Mouse (Mus musculus) forebrain, embryonic 14.5 days (tissue): ENCODE measurements at regions not wholly inside any gene's neighbourhood (a gene's known extent, or its start where the extent isn't known, plus 50 kb on each side); places are given as distances from the start of the nearest gene placed in this dataset.

ENCODE experiments used
- ATAC-seq: fragments of 200-750 bp; cut with Nextera tagmentation; 2 replicates; pipeline ENCODE4 v1.8.0; 2017; ENCODE audit warnings: mild to moderate bottlenecking, moderate library complexity
- DNase-seq: peaks from one replicate; pipeline ENCODE4 v3.0.0-alpha.2; 2015; ENCODE audit warnings: low spot score
- H3K27ac ChIP-seq: fragments of 300-500 bp; sonication (generic); 2 replicates; pipeline ENCODE4 v1.5.1; 2014; ENCODE audit warnings: low read depth, mild to moderate bottlenecking, control low read depth, low read length, moderate library complexity
- H3K27me3 ChIP-seq: fragments of 300-500 bp; sonication (generic); replicated peaks from 2 replicates; pipeline ENCODE4 v1.6.1; 2014; ENCODE audit warnings: low read length, control low read depth, mixed read lengths; ENCODE audit not compliant: control insufficient read depth, insufficient read depth
- H3K36me3 ChIP-seq: fragments of 300-500 bp; sonication (generic); 2 replicates; pipeline ENCODE4 v1.6.1; 2014; ENCODE audit warnings: low read length, control low read depth; ENCODE audit not compliant: control insufficient read depth, insufficient read depth
- H3K4me1 ChIP-seq: fragments of 300-500 bp; sonication (generic); 2 replicates; pipeline ENCODE4 v1.6.1; 2014; ENCODE audit warnings: antibody characterized with exemption, low read length, control low read depth; ENCODE audit not compliant: control insufficient read depth, insufficient read depth
- H3K4me2 ChIP-seq: fragments of 300-500 bp; sonication (generic); 2 replicates; pipeline ENCODE4 v1.6.1; 2014; ENCODE audit warnings: mild to moderate bottlenecking, control low read depth, low read length
- H3K4me3 ChIP-seq: fragments of 300-500 bp; sonication (generic); 2 replicates; pipeline ENCODE4 v1.5.1; 2014; ENCODE audit warnings: low read depth, low read length, control low read depth
- H3K9ac ChIP-seq: fragments of 300-500 bp; sonication (generic); 2 replicates; pipeline ENCODE4 v1.6.1; 2014; ENCODE audit warnings: mild to moderate bottlenecking, low read length, control low read depth, moderate library complexity
- H3K9me3 ChIP-seq: fragments of 300-500 bp; sonication (generic); replicated peaks from 2 replicates; pipeline ENCODE4 v1.6.1; 2016; ENCODE audit warnings: low read length, control low read depth, mixed read lengths; ENCODE audit not compliant: control insufficient read depth
- WGBS: fragments of 180-500 bp; shearing (Covaris S2); extraction: QIAGEN DNeasy Blood & Tissue Kit; methylation state at CpG from one replicate; pipeline ENCODE4 v1.1.7; 2014; 5-methylcytosine and 5-hydroxymethylcytosine counted together

- Histone ChIP-seq H3K9me3 (no peaks in the 10 kb centered on the region), H3K9ac (no peak overlapping the region), H3K36me3 (no peaks in the 10 kb centered on the region), H3K4me2 (no peak overlapping the region), H3K4me3 (no peak overlapping the region), H3K27ac (no peak overlapping the region), H3K4me1 (no peaks in the 10 kb centered on the region), H3K27me3 (no peaks in the 10 kb centered on the region)
- ATAC-seq: no peak
- DNase-seq: no peak
- WGBS: 89% methylated on average over 4 of the region's 4 CpGs
Observed at GRCm38 (mm10) chr19:35890191-35890590, 167.1 kb downstream of the Htr7 start.

- Histone ChIP-seq H3K27ac (no peak overlapping the region), H3K4me3 (no peak overlapping the region), H3K4me2 (no peak overlapping the region), H3K27me3 (no peaks in the 10 kb centered on the region), H3K36me3 (no peaks in the 10 kb centered on the region), H3K9ac (no peak overlapping the region), H3K4me1 (no peaks in the 10 kb centered on the region), H3K9me3 (no peaks in the 10 kb centered on the region)
- 88% methylated on average over 5 of the region's 5 CpGs for WGBS
- ATAC-seq (no peak), DNase-seq (no peak)
Observed at GRCm38 (mm10) chr19:35886270-35886669, 171.0 kb downstream of the Htr7 start.

- Histone ChIP-seq H3K4me1 (no peaks in the 10 kb centered on the region), H3K27ac (no peak overlapping the region), H3K36me3 (no peaks in the 10 kb centered on the region), H3K4me3 (no peak overlapping the region), H3K9ac (no peak overlapping the region), H3K4me2 (no peak overlapping the region), H3K27me3 (no peaks in the 10 kb centered on the region), H3K9me3 (no peaks in the 10 kb centered on the region)
- ATAC-seq (no peak), DNase-seq (peak; percentile 11)
- WGBS: 90% methylated on average over 13 of the region's 13 CpGs
Observed at GRCm38 (mm10) chr19:35881810-35882485, 175.4 kb downstream of the Htr7 start.

- DNase-seq (no peak), ATAC-seq (no peak)
- H3K27me3 ChIP-seq: no peaks in the 10 kb centered on the region
- no peaks in the 10 kb centered on the region for H3K4me1 ChIP-seq
- no peaks in the 10 kb centered on the region for H3K36me3 ChIP-seq
- WGBS: 79% methylated on average over 1 of the region's 1 CpGs
- no peak overlapping the region for H3K4me3 ChIP-seq
- H3K27ac ChIP-seq: no peak overlapping the region
- no peak overlapping the region for H3K4me2 ChIP-seq
- H3K9me3 ChIP-seq: no peaks in the 10 kb centered on the region
- no peak overlapping the region for H3K9ac ChIP-seq
Observed at GRCm38 (mm10) chr19:35875464-35875863, 181.8 kb downstream of the Htr7 start.

- no peak for ATAC-seq
- H3K27me3 ChIP-seq: no peaks in the 10 kb centered on the region
- 84% methylated on average over 4 of the region's 4 CpGs for WGBS
Observed at GRCm38 (mm10) chr19:35870720-35871119, 186.6 kb downstream of the Htr7 start.

GRCm38 (mm10) chr19:35868543-35868942 lies 188.8 kb downstream of the Htr7 start:
- DNase-seq (no peak), ATAC-seq (no peak)
- no peaks in the 10 kb centered on the region for H3K4me1 ChIP-seq
- H3K36me3 ChIP-seq: no peaks in the 10 kb centered on the region
- H3K9me3 ChIP-seq: no peaks in the 10 kb centered on the region
- no peaks in the 10 kb centered on the region for H3K27me3 ChIP-seq
- no peak overlapping the region for H3K4me3 ChIP-seq
- H3K4me2 ChIP-seq: no peak overlapping the region
- no peak overlapping the region for H3K27ac ChIP-seq
- H3K9ac ChIP-seq: no peak overlapping the region
- WGBS: 88% methylated on average over 3 of the region's 3 CpGs

More at GRCm38 (mm10) chr19:35870720-35871119, 186.6 kb downstream of the Htr7 start:
- H3K9me3 ChIP-seq: no peaks in the 10 kb centered on the region
- H3K4me3 ChIP-seq: no peak overlapping the region
- H3K4me2 ChIP-seq: no peak overlapping the region
- DNase-seq: no peak
- no peaks in the 10 kb centered on the region for H3K36me3 ChIP-seq
- no peak overlapping the region for H3K27ac ChIP-seq
- H3K9ac ChIP-seq: no peak overlapping the region
- no peaks in the 10 kb centered on the region for H3K4me1 ChIP-seq

GRCm38 (mm10) chr19:35863049-35863448 lies 194.3 kb downstream of the Htr7 start:
- Histone ChIP-seq H3K4me2 (no peak overlapping the region), H3K36me3 (no peaks in the 10 kb centered on the region), H3K27me3 (no peaks in the 10 kb centered on the region), H3K4me1 (no peaks in the 10 kb centered on the region), H3K9ac (no peak overlapping the region), H3K27ac (no peak overlapping the region), H3K4me3 (no peak overlapping the region), H3K9me3 (no peaks in the 10 kb centered on the region)
- DNase-seq (no peak), ATAC-seq (no peak)
- WGBS: 89% methylated on average over 6 of the region's 6 CpGs

- 56% methylated on average over 4 of the region's 4 CpGs for WGBS
- no peak overlapping the region for H3K4me3 ChIP-seq
- H3K36me3 ChIP-seq: no peaks in the 10 kb centered on the region
- H3K9me3 ChIP-seq: no peaks in the 10 kb centered on the region
- no peak overlapping the region for H3K9ac ChIP-seq
- no peak overlapping the region for H3K4me2 ChIP-seq
- no peaks in the 10 kb centered on the region for H3K27me3 ChIP-seq
- H3K27ac ChIP-seq: no peak overlapping the region
- peak; percentile 10 for DNase-seq
- H3K4me1 ChIP-seq: no peaks in the 10 kb centered on the region
- ATAC-seq: no peak
Observed at GRCm38 (mm10) chr19:35861421-35861820, 195.9 kb downstream of the Htr7 start.

GRCm38 (mm10) chr19:35832992-35833391 lies 224.3 kb downstream of the Htr7 start:
- Histone ChIP-seq H3K36me3 (no peaks in the 10 kb centered on the region), H3K4me3 (no peak overlapping the region), H3K4me2 (no peak overlapping the region), H3K27ac (no peak overlapping the region), H3K27me3 (no peaks in the 10 kb centered on the region), H3K9ac (no peak overlapping the region), H3K4me1 (no peaks in the 10 kb centered on the region), H3K9me3 (no peaks in the 10 kb centered on the region)
- 13% methylated on average over 4 of the region's 4 CpGs for WGBS
- ATAC-seq: no peak
- no peak for DNase-seq
